Mouse (Mus musculus): ENCODE data around the gene Nr1h5. TPM values are rescaled to one million over a fixed set of nuclear protein-coding genes. Genes with fewer than 3 reads are reported as not detected.

The Nr1h5 gene
- polyA plus RNA-seq (2016; fragmentation: Nextera tagmentation; extraction: Ambion mirVana), result 0.14 TPM in 1 of 2 replicates, not detected in the other

DNA sequence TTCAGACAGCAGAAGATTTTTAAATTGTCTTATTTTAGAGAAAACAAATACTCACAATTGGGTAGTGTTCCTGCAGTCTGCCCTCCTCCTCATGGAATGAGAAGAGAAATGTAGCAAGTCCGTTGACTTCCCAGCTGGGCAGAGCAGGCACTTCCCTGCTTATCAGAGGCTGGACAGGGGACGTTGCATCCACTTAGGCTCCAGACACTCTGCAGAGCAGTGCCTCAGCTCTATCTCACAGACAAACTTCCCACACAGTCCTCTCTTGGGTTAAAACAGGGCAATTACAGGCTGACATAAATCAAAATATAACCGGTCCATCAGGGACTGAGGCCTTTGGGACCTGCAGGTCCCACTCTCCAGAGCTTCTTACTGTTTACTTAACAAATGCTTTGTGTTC, at the start of gene Nr1h5:
Gene Nr1h5, minus strand, starts transcription at position 101 of the 400 bp plus-strand sequence.
- no peak within 1 kb of the TSS for H3K9ac ChIP-seq
- no peaks in the 10 kb centered on the region for H3K9me3 ChIP-seq
- no peaks in the 10 kb centered on the region for H3K4me1 ChIP-seq
- no peak within 1 kb of the TSS for H3K4me3 ChIP-seq
- H3K4me2 ChIP-seq (replicated peaks), result no peak within 1 kb of the TSS
- no peaks in the 10 kb centered on the region for H3K36me3 ChIP-seq
- H3K27ac ChIP-seq, result no peak within 1 kb of the TSS
- 44% methylated on average over 3 of the region's 3 CpGs for WGBS
- H3K27me3 ChIP-seq, result no peaks in the 10 kb centered on the region
- ATAC-seq (ENCODE audit: insufficient number of reproducible peaks, insufficient read depth, low FRiP score, low TSS enrichment), result no peak

DNA sequence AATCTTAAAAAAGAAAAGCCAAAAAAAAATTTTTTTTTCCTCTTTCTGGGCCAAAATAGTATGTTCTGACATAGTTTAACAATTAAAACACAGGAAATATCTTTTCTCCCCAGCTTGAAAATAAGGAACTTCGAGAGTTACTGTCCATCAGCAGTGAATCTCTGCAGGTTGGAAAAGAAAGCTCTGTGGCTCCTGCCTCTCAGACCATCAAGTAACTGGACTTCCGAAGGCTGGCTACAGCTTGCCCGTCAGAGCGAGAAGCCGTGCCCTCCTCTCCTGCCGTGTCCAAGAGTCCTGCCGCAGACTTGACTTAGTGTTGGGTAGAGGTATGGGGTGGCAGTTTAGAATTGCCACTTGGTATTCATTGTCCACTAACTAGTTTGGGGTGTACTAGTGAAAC, 37.7 kb upstream of the Nr1h5 start:
- ATAC-seq (ENCODE audit: insufficient number of reproducible peaks, insufficient read depth, low FRiP score, low TSS enrichment), result no peak
- no peaks in the 10 kb centered on the region for H3K27me3 ChIP-seq
- 0 out of 2 replicates have a peak, but pooled peaks cover 7% of the 10 kb centered on the region for H3K9me3 ChIP-seq
- peaks cover 45% of the 10 kb centered on the region for H3K36me3 ChIP-seq
- WGBS, result 95% methylated on average over 7 of the region's 7 CpGs
- no peak overlapping the region for H3K4me3 ChIP-seq
- H3K27ac ChIP-seq, result no peak overlapping the region
- peaks cover 1% of the 10 kb centered on the region for H3K4me1 ChIP-seq
- no peak overlapping the region for H3K4me2 ChIP-seq (replicated peaks)
- no peak overlapping the region for H3K9ac ChIP-seq

DNA sequence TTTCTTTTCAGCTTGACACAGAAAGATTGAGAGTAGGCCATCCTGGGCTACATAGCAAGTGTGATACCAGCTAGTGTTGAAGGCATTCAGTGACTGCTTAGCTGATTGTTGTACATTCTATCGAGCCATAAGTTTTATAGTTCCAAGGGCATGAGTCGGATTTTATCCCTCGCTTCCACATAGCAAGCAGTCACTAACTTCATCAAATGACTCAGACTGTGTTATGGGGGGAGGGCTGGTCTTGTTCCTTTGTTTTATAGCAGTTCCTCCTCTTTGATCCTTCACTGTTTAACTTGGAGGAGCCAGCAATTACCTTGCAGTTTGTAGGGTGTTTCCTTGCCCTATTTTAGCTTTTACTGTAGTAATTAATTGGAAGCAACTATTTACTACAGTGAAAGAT, 33.7 kb upstream of the Nr1h5 start:
- Histone ChIP-seq H3K4me3 (no peak overlapping the region), H3K36me3 (peaks cover 39% of the 10 kb centered on the region), H3K9ac (no peak overlapping the region), H3K27me3 (no peaks in the 10 kb centered on the region), H3K27ac (no peak overlapping the region), H3K9me3 (0 out of 2 replicates have a peak, but pooled peaks cover 7% of the 10 kb centered on the region), H3K4me2 (replicated peaks) (no peak overlapping the region), H3K4me1 (peaks cover 4% of the 10 kb centered on the region)
- 87% methylated on average over 3 of the region's 3 CpGs for WGBS
- no peak for ATAC-seq (ENCODE audit: insufficient number of reproducible peaks, insufficient read depth, low FRiP score, low TSS enrichment)

DNA sequence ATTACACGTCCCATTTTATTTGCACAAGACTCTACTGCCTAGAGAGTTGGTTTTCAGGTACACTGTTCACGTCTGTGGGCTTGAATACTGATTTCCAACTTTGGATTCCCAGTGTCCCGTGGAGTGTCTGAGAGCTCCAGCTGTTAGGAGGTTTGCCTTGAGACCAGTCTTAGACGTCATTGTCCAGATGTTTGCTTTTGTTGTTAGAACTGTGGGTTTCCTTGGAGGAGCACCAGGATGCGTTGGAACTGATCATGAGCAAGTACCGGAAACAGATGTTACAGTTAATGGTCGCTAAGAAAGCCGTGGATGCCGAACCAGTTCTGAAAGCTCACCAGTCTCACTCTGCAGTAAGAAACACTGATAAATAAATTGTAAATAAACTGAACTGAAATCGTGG, 33.1 kb upstream of the Nr1h5 start:
- no peak overlapping the region for H3K4me3 ChIP-seq
- H3K27me3 ChIP-seq, result no peaks in the 10 kb centered on the region
- 0 out of 2 replicates have a peak, but pooled peaks cover 7% of the 10 kb centered on the region for H3K9me3 ChIP-seq
- H3K4me1 ChIP-seq, result peaks cover 4% of the 10 kb centered on the region
- ATAC-seq (ENCODE audit: insufficient number of reproducible peaks, insufficient read depth, low FRiP score, low TSS enrichment), result no peak
- 79% methylated on average over 10 of the region's 10 CpGs for WGBS
- no peak overlapping the region for H3K27ac ChIP-seq
- no peak overlapping the region for H3K9ac ChIP-seq
- peaks cover 34% of the 10 kb centered on the region for H3K36me3 ChIP-seq
- H3K4me2 ChIP-seq (replicated peaks), result no peak overlapping the region

DNA sequence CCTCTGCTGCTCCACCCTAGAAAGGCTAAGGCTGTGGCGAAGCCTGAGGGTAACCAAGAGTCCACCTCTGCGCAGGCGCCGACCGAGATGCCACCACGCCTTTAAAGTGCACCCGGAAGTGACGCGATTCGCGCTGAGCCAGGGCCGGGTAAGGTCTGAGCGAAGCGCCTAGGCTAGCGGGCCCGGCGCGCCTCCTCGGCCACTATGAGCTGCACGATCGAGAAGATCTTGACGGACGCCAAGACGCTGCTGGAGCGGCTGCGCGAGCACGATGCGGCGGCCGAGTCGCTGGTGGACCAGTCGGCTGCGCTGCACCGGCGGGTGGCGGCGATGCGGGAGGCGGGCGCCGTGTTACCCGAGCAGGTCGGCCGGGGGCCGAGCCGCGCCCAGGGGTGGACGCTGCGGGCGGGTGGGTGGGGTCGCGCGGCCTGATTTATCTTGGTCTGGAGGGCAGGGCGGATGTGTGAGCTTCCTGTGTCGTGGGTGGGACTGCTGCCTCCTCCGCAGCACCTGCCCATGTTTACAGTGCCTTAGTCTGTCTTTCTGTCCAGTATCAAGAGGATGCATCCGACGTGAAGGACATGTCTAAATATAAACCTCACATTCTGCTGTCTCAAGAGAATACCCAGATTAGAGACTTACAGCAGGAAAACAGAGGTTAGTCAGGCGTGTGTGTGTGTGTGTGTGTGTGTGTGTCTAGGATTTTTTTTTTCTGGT, 31.8 kb upstream of the Nr1h5 start, which contains the start of gene Sike1:
Gene Sike1, plus strand, starts transcription at position 104 of the 717 bp plus-strand sequence.
- H3K9me3 ChIP-seq, result 0 out of 2 replicates have a peak, but pooled peaks cover 7% of the 10 kb centered on the region
- ATAC-seq (ENCODE audit: insufficient number of reproducible peaks, insufficient read depth, low FRiP score, low TSS enrichment), result peak; percentile 95
- peak within 1 kb of the TSS; percentile 74 for H3K4me3 ChIP-seq
- H3K9ac ChIP-seq, result peak within 1 kb of the TSS; percentile 84
- H3K36me3 ChIP-seq, result peaks cover 25% of the 10 kb centered on the region
- H3K4me2 ChIP-seq (replicated peaks), result peak within 1 kb of the TSS; percentile 54
- peaks cover 4% of the 10 kb centered on the region for H3K4me1 ChIP-seq
- H3K27me3 ChIP-seq, result no peaks in the 10 kb centered on the region
- peak within 1 kb of the TSS; percentile 91 for H3K27ac ChIP-seq
- 1% methylated on average over 60 of the region's 60 CpGs for WGBS

DNA sequence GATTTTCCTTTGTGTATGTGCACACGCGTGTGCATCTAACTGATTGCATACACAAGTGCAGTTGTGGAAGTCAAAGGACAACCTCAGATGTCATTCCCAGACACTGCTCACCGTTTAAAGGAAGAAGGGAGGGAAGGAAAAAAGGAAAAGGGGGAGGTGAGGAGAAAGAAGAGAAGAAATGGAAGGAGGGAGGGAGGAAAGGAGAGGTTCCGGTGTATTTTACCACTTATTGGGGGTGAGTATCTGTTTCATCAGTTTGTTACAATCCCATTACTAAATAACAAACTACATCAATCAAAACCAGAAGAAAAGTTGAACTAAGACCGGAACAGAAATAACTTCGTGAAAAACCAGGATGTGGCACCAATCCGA, 31.3 kb upstream of the Nr1h5 start:
- no peaks in the 10 kb centered on the region for H3K27me3 ChIP-seq
- H3K4me3 ChIP-seq, result peak overlapping the region; percentile 74
- WGBS, result 52% methylated on average over 7 of the region's 7 CpGs
- H3K4me1 ChIP-seq, result peaks cover 4% of the 10 kb centered on the region
- H3K27ac ChIP-seq, result peak overlapping the region; percentile 91; the same call in 1 of the 2 replicates
- ATAC-seq (ENCODE audit: insufficient number of reproducible peaks, insufficient read depth, low FRiP score, low TSS enrichment), result no peak
- H3K4me2 ChIP-seq (replicated peaks), result peak overlapping the region; percentile 54
- 0 out of 2 replicates have a peak, but pooled peaks cover 7% of the 10 kb centered on the region for H3K9me3 ChIP-seq
- H3K9ac ChIP-seq, result peak overlapping the region; percentile 84; the same call in 1 of the 2 replicates
- H3K36me3 ChIP-seq, result peaks cover 20% of the 10 kb centered on the region

DNA sequence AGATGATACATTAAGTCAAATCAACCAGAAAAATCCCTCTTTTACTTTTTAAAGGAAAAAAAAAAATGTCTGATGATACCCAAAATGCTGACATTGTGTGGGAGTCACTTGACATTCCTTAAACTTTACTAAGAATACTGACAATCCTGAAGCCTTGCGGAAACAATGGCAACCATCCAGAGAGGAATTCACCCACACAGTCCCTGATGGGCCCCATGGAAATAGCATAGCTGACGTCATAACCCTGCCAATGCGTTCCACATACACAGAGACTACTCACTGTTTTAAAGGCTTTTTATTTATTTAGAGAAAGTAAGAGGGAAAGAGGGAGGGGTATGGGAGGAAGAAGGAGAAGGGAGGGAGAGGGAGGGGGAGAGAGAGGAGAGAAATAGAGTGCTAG, 29.0 kb upstream of the Nr1h5 start:
- ATAC-seq (ENCODE audit: insufficient number of reproducible peaks, insufficient read depth, low FRiP score, low TSS enrichment), result no peak
- H3K4me2 ChIP-seq (replicated peaks), result no peak overlapping the region
- 59% methylated on average over 3 of the region's 3 CpGs for WGBS

DNA sequence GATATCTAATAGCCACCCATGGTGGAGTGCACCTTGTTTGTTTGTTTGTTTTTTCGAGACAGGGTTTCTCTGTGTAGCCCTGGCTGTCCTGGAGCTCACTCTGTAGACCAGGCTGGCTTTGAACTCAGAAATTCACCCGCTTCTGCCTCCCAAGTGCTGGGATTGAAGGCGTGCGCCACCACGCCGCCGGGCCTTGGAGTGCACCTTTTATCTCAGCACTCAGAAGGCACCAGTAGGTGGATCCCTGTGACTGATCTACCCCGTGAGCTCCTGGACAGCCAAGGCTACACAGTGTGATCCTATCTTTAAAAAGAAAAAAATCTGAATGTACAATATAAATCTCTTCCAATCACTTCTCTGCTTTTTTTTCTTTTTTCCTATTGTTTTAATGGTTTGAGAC, 27.1 kb upstream of the Nr1h5 start:
- no peak overlapping the region for H3K4me2 ChIP-seq (replicated peaks)
- H3K9ac ChIP-seq, result no peak overlapping the region
- H3K9me3 ChIP-seq, result no peaks in the 10 kb centered on the region
- no peaks in the 10 kb centered on the region for H3K4me1 ChIP-seq
- 68% methylated on average over 8 of the region's 8 CpGs for WGBS
- ATAC-seq (ENCODE audit: insufficient number of reproducible peaks, insufficient read depth, low FRiP score, low TSS enrichment), result no peak
- H3K27me3 ChIP-seq, result no peaks in the 10 kb centered on the region
- no peaks in the 10 kb centered on the region for H3K36me3 ChIP-seq
- H3K4me3 ChIP-seq, result no peak overlapping the region
- no peak overlapping the region for H3K27ac ChIP-seq

More for the DNA sequence above, 29.0 kb upstream of the Nr1h5 start:
- no peak overlapping the region for H3K27ac ChIP-seq
- peaks cover 4% of the 10 kb centered on the region for H3K4me1 ChIP-seq
- H3K27me3 ChIP-seq, result no peaks in the 10 kb centered on the region
- no peaks in the 10 kb centered on the region for H3K36me3 ChIP-seq
- H3K4me3 ChIP-seq, result no peak overlapping the region
- no peak overlapping the region for H3K9ac ChIP-seq
- no peaks in the 10 kb centered on the region for H3K9me3 ChIP-seq

DNA sequence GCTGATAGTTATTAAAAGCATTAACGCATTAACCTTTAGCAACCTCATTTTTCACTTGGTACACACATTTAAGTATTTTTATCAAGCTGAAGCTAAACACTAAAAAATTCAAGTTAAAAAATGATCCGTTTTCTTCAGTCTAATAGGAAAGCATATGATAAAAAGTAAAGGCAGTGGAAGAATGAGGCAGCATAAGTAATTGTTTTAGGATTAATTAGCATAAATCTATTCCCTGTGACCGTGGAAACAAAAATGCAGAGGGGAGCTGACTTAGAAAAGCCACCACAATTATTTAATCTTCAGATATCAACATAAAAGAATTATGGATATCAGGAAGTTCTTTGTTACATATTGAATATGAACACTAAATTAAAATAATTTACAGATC, 16.4 kb upstream of the Nr1h5 start:
- no peak overlapping the region for H3K27ac ChIP-seq
- no peak overlapping the region for H3K4me2 ChIP-seq (replicated peaks)
- 68% methylated on average over 3 of the region's 3 CpGs for WGBS

DNA sequence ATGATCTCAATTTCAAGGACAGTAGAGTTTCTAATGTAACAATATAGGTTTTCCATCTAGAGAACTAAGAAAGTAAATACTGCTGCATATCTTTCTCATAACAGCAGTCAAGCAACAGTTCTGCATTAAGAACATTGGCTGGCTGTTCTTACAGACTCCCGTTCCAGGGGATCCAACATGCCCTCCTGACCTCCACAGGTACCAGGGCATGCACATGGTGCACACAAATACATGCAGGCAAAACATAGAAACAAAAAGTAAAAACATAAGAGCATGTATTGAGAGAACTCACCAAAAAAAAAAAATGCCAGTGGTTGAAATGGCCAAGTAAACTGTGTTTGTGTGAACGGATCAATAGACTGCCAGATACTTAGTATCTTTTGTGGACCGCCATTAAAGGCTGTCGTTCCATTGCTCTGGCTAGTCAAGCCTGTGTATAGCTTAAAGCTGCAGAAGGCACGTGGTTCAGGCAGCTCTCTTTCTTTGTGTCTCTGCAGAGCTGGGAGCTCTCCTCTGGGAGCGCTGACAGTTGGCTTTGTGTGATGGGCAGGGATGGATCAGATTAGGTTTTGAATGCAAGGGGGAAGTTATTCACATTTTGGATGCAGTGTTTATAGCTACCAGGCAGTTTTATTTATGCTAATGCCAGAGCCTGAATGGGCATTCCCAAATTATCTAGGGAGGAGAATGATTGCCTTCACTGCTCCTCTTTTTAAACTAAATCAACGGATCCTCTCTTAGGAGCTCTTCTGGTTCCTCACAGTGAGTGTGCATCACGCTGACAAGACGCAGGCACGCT, 15.8 kb upstream of the Nr1h5 start:
- Histone ChIP-seq H3K4me2 (replicated peaks) (no peak overlapping the region), H3K36me3 (no peaks in the 10 kb centered on the region), H3K9me3 (no peaks in the 10 kb centered on the region), H3K9ac (no peak overlapping the region), H3K4me1 (no peaks in the 10 kb centered on the region), H3K27me3 (no peaks in the 10 kb centered on the region), H3K27ac (no peak overlapping the region), H3K4me3 (no peak overlapping the region)
- 0 out of 2 replicates have a peak, but pooled peaks have one; percentile 64 for ATAC-seq (ENCODE audit: insufficient number of reproducible peaks, insufficient read depth, low FRiP score, low TSS enrichment)
- 38% methylated on average over 10 of the region's 10 CpGs for WGBS

More for the DNA sequence above, 16.4 kb upstream of the Nr1h5 start:
- ATAC-seq (ENCODE audit: insufficient number of reproducible peaks, insufficient read depth, low FRiP score, low TSS enrichment), result no peak
- no peak overlapping the region for H3K4me3 ChIP-seq
- H3K4me1 ChIP-seq, result no peaks in the 10 kb centered on the region
- H3K36me3 ChIP-seq, result no peaks in the 10 kb centered on the region
- H3K27me3 ChIP-seq, result no peaks in the 10 kb centered on the region
- H3K9ac ChIP-seq, result no peak overlapping the region
- no peaks in the 10 kb centered on the region for H3K9me3 ChIP-seq

DNA sequence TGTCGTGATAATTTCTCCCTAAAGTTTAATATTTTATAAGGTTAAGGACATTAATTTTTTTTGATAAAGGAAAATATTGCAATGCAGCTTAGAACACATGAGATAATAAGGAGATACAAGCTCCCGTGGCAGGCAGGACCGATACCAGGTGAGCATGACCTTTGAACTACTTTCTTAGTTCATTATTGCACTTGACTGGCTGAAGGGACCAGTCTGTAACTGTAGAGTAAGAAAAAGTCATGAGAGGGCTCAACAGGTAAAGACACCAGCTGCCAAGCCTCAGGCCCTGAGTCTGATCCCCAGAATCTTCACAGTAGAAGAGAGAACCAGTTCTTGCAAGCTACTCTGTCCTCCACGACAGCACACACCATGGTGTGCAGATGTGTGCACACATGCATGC, 13.0 kb upstream of the Nr1h5 start:
- H3K4me2 ChIP-seq (replicated peaks), result no peak overlapping the region
- no peak overlapping the region for H3K27ac ChIP-seq
- H3K27me3 ChIP-seq, result no peaks in the 10 kb centered on the region
- no peaks in the 10 kb centered on the region for H3K9me3 ChIP-seq
- H3K36me3 ChIP-seq, result no peaks in the 10 kb centered on the region
- no peaks in the 10 kb centered on the region for H3K4me1 ChIP-seq
- H3K9ac ChIP-seq, result no peak overlapping the region
- no peak for ATAC-seq (ENCODE audit: insufficient number of reproducible peaks, insufficient read depth, low FRiP score, low TSS enrichment)
- 81% methylated on average over 4 of the region's 4 CpGs for WGBS
- H3K4me3 ChIP-seq, result no peak overlapping the region

DNA sequence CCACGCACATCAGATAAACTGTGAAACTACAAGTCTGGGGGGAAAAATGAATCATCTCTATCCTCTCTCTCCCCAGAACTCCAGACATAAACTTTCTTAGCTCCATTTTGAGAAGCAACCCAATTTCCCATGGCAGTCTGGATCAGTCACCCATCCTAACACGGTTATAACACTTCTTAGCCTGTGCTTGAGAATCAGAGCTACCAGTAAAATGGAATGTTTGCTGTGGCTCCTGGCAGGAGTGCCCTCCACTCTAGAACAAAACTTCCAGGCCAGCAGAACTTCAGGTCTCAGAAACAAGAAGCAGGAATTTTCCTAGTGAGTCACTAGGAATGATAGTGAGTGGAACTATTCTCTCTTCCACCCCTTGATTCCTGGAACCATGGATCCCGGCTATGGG, 6.6 kb upstream of the Nr1h5 start:
- H3K27ac ChIP-seq, result no peak overlapping the region
- H3K4me1 ChIP-seq, result no peaks in the 10 kb centered on the region
- no peak for ATAC-seq (ENCODE audit: insufficient number of reproducible peaks, insufficient read depth, low FRiP score, low TSS enrichment)
- no peak overlapping the region for H3K4me3 ChIP-seq
- H3K9me3 ChIP-seq, result no peaks in the 10 kb centered on the region
- no peaks in the 10 kb centered on the region for H3K36me3 ChIP-seq
- no peaks in the 10 kb centered on the region for H3K27me3 ChIP-seq
- no peak overlapping the region for H3K4me2 ChIP-seq (replicated peaks)
- whole genome bisulfite sequencing, result 86% methylated on average over 3 of the region's 3 CpGs
- H3K9ac ChIP-seq, result no peak overlapping the region

Measured in embryonic facial prominence, embryonic 12.5 days (tissue).